Mouse (Mus musculus): ENCODE measurements around the gene Prdm1.

Gene Prdm1

GRCm38 (mm10) chr10:44456757-44457595, 71.3 kb downstream of the Prdm1 start:
- DNase-seq (ENCODE audit: low spot score), result peak; percentile 24

DNA sequence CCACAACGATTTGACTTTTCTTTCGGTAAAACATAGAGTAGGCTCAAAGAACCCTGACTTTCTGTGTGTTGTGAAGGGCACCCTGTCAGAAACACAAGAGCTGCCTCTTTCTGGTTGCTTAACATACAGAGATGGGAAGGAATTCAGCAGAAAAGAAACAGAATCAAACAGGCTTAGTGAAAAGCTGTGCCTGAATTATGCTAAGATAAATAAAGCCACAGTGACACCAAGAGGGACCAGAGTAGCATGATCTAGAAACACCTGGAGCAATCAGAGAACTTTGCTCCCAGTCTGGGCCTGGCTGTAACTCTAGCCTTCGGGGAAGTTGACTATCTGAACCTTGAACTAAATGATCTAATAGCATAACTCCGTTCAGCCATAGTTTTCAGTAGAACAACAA, 73.5 kb downstream of the Prdm1 start:
- no peak for DNase-seq (ENCODE audit: low spot score)

GRCm38 (mm10) chr10:44454111-44454510, 74.2 kb downstream of the Prdm1 start:
- no peak for DNase-seq (ENCODE audit: low spot score)

DNA sequence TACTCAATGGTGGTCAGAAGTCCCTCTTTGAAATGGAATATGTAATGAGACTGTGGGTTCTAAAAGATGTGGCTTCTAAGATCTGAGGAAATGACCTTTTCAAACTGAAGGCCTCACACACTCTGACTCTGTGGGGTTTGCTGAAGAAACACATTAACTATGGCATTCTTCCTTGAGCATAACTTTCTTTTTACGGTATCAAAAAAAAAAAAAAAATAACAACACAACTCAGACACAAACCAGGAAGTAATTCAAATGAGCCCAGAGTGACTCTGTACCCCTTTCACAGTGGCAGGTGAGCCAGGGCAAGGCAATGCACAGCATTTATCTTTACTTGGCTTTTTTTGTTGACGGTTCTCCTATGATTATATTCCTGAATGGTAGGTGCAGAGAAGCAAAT, 77.5 kb downstream of the Prdm1 start:
- DNase-seq (ENCODE audit: low spot score), result no peak

GRCm38 (mm10) chr10:44450108-44450507, 78.2 kb downstream of the Prdm1 start:
- no peak for DNase-seq (ENCODE audit: low spot score)

DNA sequence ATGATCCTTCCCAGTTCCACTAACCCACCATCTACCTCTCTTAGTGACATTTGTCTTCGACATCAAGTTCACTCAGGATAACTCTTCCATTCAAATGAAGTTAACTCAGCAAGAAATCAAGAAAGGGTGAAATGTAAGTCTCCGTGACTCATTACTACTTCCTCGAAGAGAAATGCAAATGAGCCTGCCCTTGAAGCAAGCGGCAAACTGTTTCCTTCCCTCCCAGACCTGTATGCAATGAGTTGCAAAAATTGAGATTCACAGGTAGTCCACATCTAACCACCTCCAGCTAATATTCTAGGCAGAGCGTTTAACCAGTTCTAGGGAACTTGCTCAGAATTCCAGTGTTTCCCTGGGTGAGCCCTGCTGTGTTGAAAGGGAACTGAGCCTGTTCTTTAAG, 78.6 kb downstream of the Prdm1 start:
- DNase-seq (ENCODE audit: low spot score), result no peak

GRCm38 (mm10) chr10:44448165-44448564, 80.1 kb downstream of the Prdm1 start:
- no peak for DNase-seq (ENCODE audit: low spot score)

GRCm38 (mm10) chr10:44447406-44448139, 80.7 kb downstream of the Prdm1 start:
- DNase-seq (ENCODE audit: low spot score), result no peak

GRCm38 (mm10) chr10:44447001-44447400, 81.3 kb downstream of the Prdm1 start:
- no peak for DNase-seq (ENCODE audit: low spot score)

DNA sequence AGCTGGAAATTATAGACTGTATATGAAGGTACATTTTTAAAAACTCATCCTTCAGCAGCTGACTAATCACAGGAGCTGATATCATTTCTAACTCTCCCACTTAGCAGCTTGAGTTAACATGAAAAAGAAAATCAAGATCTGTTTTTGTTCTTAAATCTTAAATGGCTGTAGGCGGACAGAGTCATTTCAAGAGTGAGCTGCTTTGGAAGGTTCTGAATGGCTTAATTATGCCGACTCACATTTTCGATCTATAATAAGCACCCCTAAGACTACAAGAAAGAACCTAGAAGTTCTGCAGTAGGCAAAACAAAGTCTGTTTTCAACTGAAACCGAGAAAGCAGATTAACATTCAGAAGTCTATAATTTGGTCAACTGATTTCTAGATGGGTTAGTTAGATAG, 83.9 kb downstream of the Prdm1 start:
- no peak for DNase-seq (ENCODE audit: low spot score)

GRCm38 (mm10) chr10:44443696-44444095, 84.6 kb downstream of the Prdm1 start:
- no peak for DNase-seq (ENCODE audit: low spot score)

GRCm38 (mm10) chr10:44439732-44440131, 88.6 kb downstream of the Prdm1 start:
- DNase-seq (ENCODE audit: low spot score), result no peak

GRCm38 (mm10) chr10:44437614-44438013, 90.7 kb downstream of the Prdm1 start:
- no peak for DNase-seq (ENCODE audit: low spot score)

- no peak for DNase-seq (ENCODE audit: low spot score)
Observed at GRCm38 (mm10) chr10:44435956-44436355, 92.3 kb downstream of the Prdm1 start.

DNA sequence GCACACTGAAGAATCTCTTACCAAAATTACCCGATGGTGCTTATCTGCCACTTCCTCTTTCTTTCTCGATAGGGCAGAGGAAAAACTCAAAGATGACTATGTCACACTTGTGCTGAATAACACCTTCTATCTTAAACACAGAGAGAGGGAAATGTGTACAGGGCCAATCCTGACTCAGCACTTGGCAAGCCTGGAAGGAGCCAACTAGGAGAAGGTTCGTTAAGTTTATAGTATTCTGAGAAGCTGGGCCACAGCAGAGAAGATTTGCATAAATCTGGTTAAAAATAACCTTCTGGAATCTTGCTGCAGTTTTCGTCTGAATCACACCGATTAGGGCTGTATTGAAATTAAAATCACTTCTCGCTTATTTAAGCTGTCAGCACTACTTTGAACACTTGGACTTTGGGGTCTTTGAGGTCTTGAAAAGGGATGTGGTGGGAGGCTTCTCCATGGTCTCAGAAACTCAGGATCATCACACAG, 93.6 kb downstream of the Prdm1 start:
- DNase-seq (ENCODE audit: low spot score), result no peak

- no peak for DNase-seq (ENCODE audit: low spot score)
Observed at GRCm38 (mm10) chr10:44432235-44432634, 96.1 kb downstream of the Prdm1 start.

- DNase-seq (ENCODE audit: low spot score), result no peak
Observed at GRCm38 (mm10) chr10:44431689-44432088, 96.6 kb downstream of the Prdm1 start.

DNA sequence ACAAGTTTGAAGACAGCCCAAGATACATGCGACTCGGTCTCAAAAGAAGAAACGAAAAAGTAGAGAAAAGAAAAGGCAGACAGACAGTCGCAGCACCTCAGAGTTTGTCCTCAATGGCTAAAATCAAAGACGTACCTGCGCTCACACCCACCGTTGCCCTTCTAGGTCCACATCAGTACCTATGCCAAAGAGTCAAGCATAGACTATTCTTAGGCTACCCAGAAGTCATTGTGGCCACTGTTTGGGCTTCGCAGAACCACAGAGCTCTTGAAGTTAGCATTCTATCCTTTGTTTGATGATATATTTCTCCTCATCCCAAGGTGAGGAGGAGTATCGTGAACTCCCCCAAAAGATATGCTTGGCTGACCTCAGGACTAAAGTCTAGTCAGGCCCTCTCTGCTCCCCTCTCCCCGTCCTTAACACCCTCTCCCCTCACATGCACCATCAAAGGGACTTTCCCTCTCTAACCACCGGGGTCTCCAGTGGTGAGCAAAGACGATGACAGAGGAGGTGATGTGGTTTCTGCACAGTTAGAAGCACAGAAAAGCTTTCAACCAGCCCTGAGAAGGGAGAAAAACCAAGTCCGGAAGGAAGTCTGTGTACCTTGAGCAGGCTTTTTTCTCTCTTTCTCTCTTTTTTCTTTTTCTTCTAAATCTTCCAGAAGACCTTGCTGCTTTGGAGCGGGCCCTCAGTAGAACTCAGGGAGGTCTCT, 99.0 kb downstream of the Prdm1 start:
- DNase-seq (ENCODE audit: low spot score), result no peak

DNA sequence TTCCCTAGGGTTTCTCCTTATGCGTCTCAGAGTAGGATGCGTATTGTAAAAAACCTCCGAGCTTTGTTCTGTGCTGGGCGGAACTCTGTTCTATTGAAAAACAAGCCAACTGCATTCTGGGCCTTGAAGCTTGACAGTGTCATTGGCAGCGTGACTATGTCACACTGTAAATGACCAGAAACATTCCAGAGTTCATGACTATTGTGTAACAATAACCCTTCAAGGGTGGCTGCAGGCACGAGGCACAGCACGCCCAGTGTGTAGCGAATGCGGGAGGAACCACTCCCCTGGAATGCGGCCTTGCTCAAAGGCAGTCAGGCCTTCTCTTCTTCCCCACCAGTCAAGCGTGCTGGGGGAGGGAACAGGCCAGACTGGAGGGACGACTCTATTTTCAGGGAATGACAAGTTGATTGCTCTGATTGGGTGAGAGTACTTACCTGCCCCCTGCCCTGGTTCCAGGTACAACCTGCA, 100.4 kb downstream of the Prdm1 start:
- peak; percentile 52 for DNase-seq (ENCODE audit: low spot score)

DNA sequence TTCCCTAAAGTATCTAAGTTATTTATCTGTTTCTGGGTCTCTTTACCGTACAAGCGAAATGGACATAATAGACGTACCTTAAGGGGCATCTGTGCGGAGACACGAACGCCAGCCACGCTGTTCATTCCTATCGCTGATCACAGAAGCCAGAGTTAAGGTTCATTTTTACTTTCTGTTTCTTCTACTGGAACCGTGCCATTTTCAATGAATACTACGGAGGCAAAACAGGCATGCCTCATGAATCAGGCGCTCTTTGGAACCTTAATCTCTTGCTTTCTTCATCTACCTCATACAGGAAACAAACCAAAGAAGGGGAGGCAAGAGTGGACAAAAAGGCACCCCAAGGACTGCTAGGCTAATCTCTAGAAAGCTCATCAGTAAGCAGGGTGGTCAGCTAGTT, 100.9 kb downstream of the Prdm1 start:
- DNase-seq (ENCODE audit: low spot score), result no peak

- DNase-seq (ENCODE audit: low spot score), result no peak
Observed at GRCm38 (mm10) chr10:44425013-44425412, 103.3 kb downstream of the Prdm1 start.

GRCm38 (mm10) chr10:44421896-44422295, 106.4 kb downstream of the Prdm1 start:
- DNase-seq (ENCODE audit: low spot score), result no peak

All from ovary, postnatal 36 days (tissue).